Comparison of ENCODE assay signal across 8 mouse cellular contexts in the genomic region with DNA sequence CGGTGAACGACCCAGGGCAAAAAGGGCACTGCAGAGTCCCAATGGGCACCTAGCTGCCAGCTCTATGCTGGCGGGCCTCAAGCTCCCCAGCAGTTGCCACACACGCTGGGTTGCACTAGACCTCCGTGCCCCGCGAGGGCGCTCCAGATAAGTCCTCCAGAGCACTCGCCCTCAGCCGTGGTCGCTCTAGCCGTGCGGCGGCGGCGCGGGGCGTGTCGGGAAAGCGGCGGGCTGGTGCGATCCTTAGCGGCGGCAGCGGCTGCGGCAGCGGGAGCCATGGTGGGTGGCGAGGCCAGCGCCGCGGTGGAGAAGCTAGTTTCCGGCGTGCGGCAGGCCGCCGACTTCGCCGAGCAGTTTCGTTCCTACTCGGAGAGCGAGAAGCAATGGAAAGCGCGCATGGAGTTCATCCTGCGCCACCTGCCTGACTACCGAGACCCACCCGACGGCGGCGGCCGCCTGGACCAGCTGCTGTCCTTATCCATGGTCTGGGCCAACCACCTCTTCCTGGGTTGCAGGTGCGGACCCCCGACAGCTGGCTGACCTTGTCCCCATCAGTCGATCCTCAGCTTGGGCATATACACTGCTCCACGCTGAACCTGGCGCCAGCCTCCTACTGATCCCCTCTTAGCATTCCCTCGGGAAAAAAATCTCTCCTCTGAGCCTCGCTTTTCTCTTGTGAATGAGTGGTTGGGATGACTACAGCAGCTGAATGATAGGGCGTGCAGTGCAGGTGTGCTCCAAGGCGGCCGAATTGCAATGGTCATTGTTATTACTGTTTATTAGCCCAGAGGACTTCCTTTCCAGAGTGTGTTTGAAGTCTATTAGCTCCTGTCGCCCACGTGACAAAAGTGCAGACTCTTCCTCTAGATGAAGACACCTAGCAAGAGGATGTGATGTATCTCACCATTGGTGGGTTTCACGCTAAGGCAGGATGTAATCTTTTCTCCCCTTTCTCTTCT. TPM values are rescaled to one million over a fixed set of nuclear protein-coding genes. Genes with fewer than 3 reads are reported as not detected.
DNase-seq lines count a peak whose midpoint lies in the region; ATAC-seq and TF ChIP-seq lines count a peak whose summit lies in the region.

A gene (plus strand): TSS at position 219 of the 959 bp plus-strand sequence.

- DNase-seq in forebrain, embryonic 14.5 days (ENCODE audit: low spot score) = peak; percentile 97
- peak; percentile 98 for DNase-seq in heart, postnatal 14 days
- DNase-seq in layer of hippocampus, adult 11-12 months (ENCODE audit: low spot score) = peak; percentile 97
- DNase-seq in lung, adult 18-20 months = peak; percentile 94 to 96
- peak; percentile 93 for DNase-seq in testis, postnatal 14 days (ENCODE audit: low spot score)

- 0 out of 2 replicates have a peak within 1 kb of the TSS, but pooled peaks have one; percentile 11 for H3K27ac ChIP-seq in ES-Bruce4 (ENCODE audit: insufficient read depth, low read length)
- H3K27ac ChIP-seq in forebrain, embryonic 14.5 days (ENCODE audit: low read depth, low read length) = peak within 1 kb of the TSS; percentile 61; the same call in 1 of the 2 replicates
- H3K27ac ChIP-seq in neural tube, embryonic 15.5 days (replicated peaks) = peak within 1 kb of the TSS; percentile 81

- peak within 1 kb of the TSS; percentile 90 for H3K4me3 ChIP-seq in ES-Bruce4 (ENCODE audit: low read depth, low read length)
- H3K4me3 ChIP-seq in forebrain, embryonic 14.5 days (ENCODE audit: low read depth, low read length) = peak within 1 kb of the TSS; percentile 61
- H3K4me3 ChIP-seq in neural tube, embryonic 15.5 days (replicated peaks) = peak within 1 kb of the TSS; percentile 81

- H3K9me3 ChIP-seq in ES-Bruce4 (replicated peaks; ENCODE audit: control insufficient read depth, insufficient read depth, low read length, poor library complexity, severe bottlenecking) = no peaks in the 10 kb centered on the region
- no peaks in the 10 kb centered on the region for H3K9me3 ChIP-seq in forebrain, embryonic 14.5 days (replicated peaks; ENCODE audit: control insufficient read depth, low read length)
- no peaks in the 10 kb centered on the region for H3K9me3 ChIP-seq in neural tube, embryonic 15.5 days (replicated peaks)

- ATAC-seq in cerebellum, adult (ENCODE audit: insufficient number of reproducible peaks, low FRiP score, low TSS enrichment) = peak; percentile 97
- peak; percentile 96 for ATAC-seq in forebrain, embryonic 14.5 days
- peak; percentile 95 for ATAC-seq in neural tube, embryonic 15.5 days (ENCODE audit: low FRiP score)

- peak within 1 kb of the TSS; percentile 61 for H3K4me2 ChIP-seq in forebrain, embryonic 14.5 days (ENCODE audit: low read length)
- H3K4me2 ChIP-seq in neural tube, embryonic 15.5 days = peak within 1 kb of the TSS; percentile 79

- 0 out of 2 replicates have a peak, but pooled peaks have one; percentile 26 for TF ChIP-seq EP300 in ES-Bruce4 (IDR thresholded peaks at IDR 0.05; ENCODE audit: insufficient read depth, low read depth, low read length)

- 2% methylated on average over 53 of the region's 63 CpGs for WGBS in forebrain, embryonic 14.5 days
- WGBS in neural tube, embryonic 15.5 days = 2% methylated on average over 55 of the region's 63 CpGs

- TF ChIP-seq POLR2A in ES-Bruce4 (IDR thresholded peaks at IDR 0.05; ENCODE audit: insufficient read depth, low read length) = no peak

- peak within 1 kb of the TSS; percentile 83 for H3K9ac ChIP-seq in ES-Bruce4 (ENCODE audit: low read depth, poor library complexity, severe bottlenecking)
- peak within 1 kb of the TSS; percentile 67 for H3K9ac ChIP-seq in forebrain, embryonic 14.5 days (ENCODE audit: low read length)
- H3K9ac ChIP-seq in neural tube, embryonic 15.5 days (replicated peaks) = peak within 1 kb of the TSS; percentile 77

- H3K36me3 ChIP-seq in ES-Bruce4 (ENCODE audit: control insufficient read depth, insufficient read depth, low read length, poor library complexity, severe bottlenecking) = peaks cover 31% of the 10 kb centered on the region
- H3K36me3 ChIP-seq in forebrain, embryonic 14.5 days (ENCODE audit: control insufficient read depth, insufficient read depth, low read length) = peaks cover 32% of the 10 kb centered on the region
- peaks cover 31% of the 10 kb centered on the region for H3K36me3 ChIP-seq in neural tube, embryonic 15.5 days

- intact Hi-C loops in heart, postnatal 14 days (cut with DNase I) = loop anchor here (1.0 to 2.0 kb wide), 3 partner anchors 51 to 149 kb away; a partner anchor contains a TSS

- no peaks in the 10 kb centered on the region for H3K27me3 ChIP-seq in ES-Bruce4 (ENCODE audit: control insufficient read depth, insufficient read depth, low read length, poor library complexity, severe bottlenecking)
- no peaks in the 10 kb centered on the region for H3K27me3 ChIP-seq in forebrain, embryonic 14.5 days (replicated peaks; ENCODE audit: control insufficient read depth, insufficient read depth, low read length)
- H3K27me3 ChIP-seq in neural tube, embryonic 15.5 days (replicated peaks) = no peaks in the 10 kb centered on the region

- H3K4me1 ChIP-seq in ES-Bruce4 (ENCODE audit: control insufficient read depth, insufficient read depth, low read length) = peaks cover 1% of the 10 kb centered on the region
- H3K4me1 ChIP-seq in forebrain, embryonic 14.5 days (ENCODE audit: control insufficient read depth, insufficient read depth, low read length) = peaks cover 4% of the 10 kb centered on the region; the same call in 1 of the 2 replicates
- peaks cover 13% of the 10 kb centered on the region for H3K4me1 ChIP-seq in neural tube, embryonic 15.5 days

- TF ChIP-seq CTCF in ES-Bruce4 (IDR thresholded peaks at IDR 0.05; ENCODE audit: low read depth, low read length) = peak; percentile 83

RNA-seq across cellular contexts. Expression of the gene that starts here (rescaled TPM):
- polyA plus RNA-seq in ES-Bruce4 (2011; ENCODE audit: insufficient read depth, insufficient read length, low read depth, missing spikeins) = 69.8 and 77.1 TPM in 2 replicates
- 117 and 121 TPM in 2 replicates for polyA plus RNA-seq in forebrain, embryonic 14.5 days (2014; fragmentation: Nextera tagmentation; extraction: Ambion mirVana)
- total RNA-seq in heart, postnatal 14 days (2021) = 10 to 100 TPM; 13.0 to 16.2 TPM
- 124 and 129 TPM in 2 replicates for polyA plus RNA-seq in neural tube, embryonic 15.5 days (2015; fragmentation: Nextera tagmentation; extraction: Ambion mirVana)

Comparison
In these comparisons a context has a peak if more than half of its experiments do, and no peak if none do; other contexts are left out.
1. Peak in every context shown above with its lines: DNase-seq, ATAC-seq, H3K4me3 ChIP-seq and H3K27ac ChIP-seq.
2. H3K27ac ChIP-seq: peak in every context shown above with its lines; median percentile 81 in neural tube, embryonic 15.5 days; 61 in forebrain, embryonic 14.5 days; 11 in ES-Bruce4.